Mouse (Mus musculus): ENCODE data around the gene Nlrc4.

- no peak for TF ChIP-seq CTCF (IDR thresholded peaks at IDR 0.05; ENCODE audit: low read depth, low read length)
- no peak for TF ChIP-seq POLR2A (IDR thresholded peaks at IDR 0.05; ENCODE audit: borderline replicate concordance, low read depth, low read length)
Observed at GRCm38 (mm10) chr17:74437762-74438161, 21.2 kb downstream of the Nlrc4 start.

Data from bone marrow macrophage, adult 2 months (primary cell).